Mouse (Mus musculus) layer of hippocampus, adult 2 months (tissue): ENCODE results near the gene Pnpla8. TPM values are rescaled to one million over a fixed set of nuclear protein-coding genes. Genes with fewer than 3 reads are reported as not detected.

ENCODE experiments used
- DNase-seq, 2 experiments: peaks; one replicate each; pipeline ENCODE4 v3.0.0; 2022; ENCODE audit warnings: low spot score in 2 of 2
- H3K27ac ChIP-seq: fragments of 200-600 bp; 2 replicates; pipeline ENCODE4 v1.8.1; 2022
- H3K4me3 ChIP-seq: fragments of 200-600 bp; 2 replicates; pipeline ENCODE4 v1.8.1; 2022; ENCODE audit warnings: mild to moderate bottlenecking
- CTCF ChIP-seq: fragments of 200-600 bp; conservative IDR thresholded peaks from 2 replicates; pipeline ENCODE4 v1.8.1; 2022; ENCODE audit warnings: antibody characterized with exemption, mild to moderate bottlenecking, moderate library complexity
- microRNA-seq, 2 experiments: library from miRNA; unstranded; fragments of <30 nt; microRNA quantifications; one replicate each; pipeline ENCODE4 v1.2.0; 2021
- total RNA-seq, 2 experiments: library from RNA; stranded (reverse); gene quantifications; 2 replicates each; pipeline ENCODE4 v1.2.3; 2021

The Pnpla8 gene
- total RNA-seq, 2 experiments from 2014 or later: 110 to 116 TPM

GRCm38 (mm10) chr12:44330216-44330719, 109.1 kb downstream of the Pnpla8 start:
- DNase-seq: peak in 1 of 2 experiments; percentile 49
- peak; percentile 61 for TF ChIP-seq CTCF
- H3K27ac ChIP-seq: peak overlapping the region; percentile 96

DNA sequence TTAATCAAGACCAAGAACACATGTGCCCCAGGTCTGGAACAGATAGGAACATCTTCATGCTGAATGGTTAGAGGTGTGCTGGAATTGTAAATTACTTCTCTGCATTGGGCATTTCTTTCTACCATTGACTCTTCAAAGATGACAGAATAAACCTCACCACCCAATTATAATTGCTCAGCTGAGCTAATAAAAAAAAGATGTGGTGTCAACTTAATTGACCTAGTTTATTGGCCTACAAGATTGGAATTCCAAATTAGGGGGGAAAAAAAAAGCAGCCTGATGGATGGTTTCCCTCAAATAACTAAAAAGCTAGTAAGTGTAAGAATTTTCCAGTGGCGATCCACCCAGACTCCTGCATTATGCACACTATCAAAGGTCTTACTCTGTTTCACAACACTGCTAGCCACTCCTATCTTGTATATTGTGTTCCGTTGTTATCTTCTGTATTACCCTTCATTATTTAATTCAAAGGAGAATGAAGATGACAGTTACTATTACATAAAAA, 116.0 kb downstream of the Pnpla8 start:
- DNase-seq: no peak
- peak overlapping the region; percentile 91 for H3K27ac ChIP-seq
- TF ChIP-seq CTCF: no peak
- no peak overlapping the region for H3K4me3 ChIP-seq

More at GRCm38 (mm10) chr12:44330216-44330719, 109.1 kb downstream of the Pnpla8 start:
- peak overlapping the region; percentile 96 for H3K4me3 ChIP-seq

GRCm38 (mm10) chr12:44338195-44338622, 117.0 kb downstream of the Pnpla8 start:
- no peak for DNase-seq
- no peak overlapping the region for H3K4me3 ChIP-seq
- peak overlapping the region; percentile 91 for H3K27ac ChIP-seq
- no peak for TF ChIP-seq CTCF

- no peak for DNase-seq
- TF ChIP-seq CTCF: no peak
- H3K4me3 ChIP-seq: no peak overlapping the region
Measured at GRCm38 (mm10) chr12:44344075-44344474, 122.9 kb downstream of the Pnpla8 start.

DNA sequence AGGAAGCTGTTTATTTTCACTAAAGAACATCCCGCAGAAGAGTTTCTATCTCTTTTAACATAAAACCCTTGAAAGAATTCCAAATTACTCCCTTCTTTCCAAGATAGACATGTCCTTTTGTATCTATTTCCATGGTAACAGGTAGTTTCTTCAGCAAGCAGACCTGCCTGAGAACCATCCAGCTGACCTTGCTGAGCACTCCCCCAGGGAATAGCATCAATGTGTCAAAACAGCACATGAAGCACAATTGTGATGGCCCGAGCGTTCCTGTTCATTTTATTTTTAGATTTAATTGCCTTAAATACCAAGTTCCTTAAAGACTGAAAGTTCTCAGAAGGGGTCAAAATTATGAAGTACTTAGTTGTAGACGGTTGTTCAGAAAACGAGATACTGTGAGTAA, 124.1 kb downstream of the Pnpla8 start:
- Histone ChIP-seq H3K27ac (peak overlapping the region; percentile 63), H3K4me3 (no peak overlapping the region)
- no peak for DNase-seq
- no peak for TF ChIP-seq CTCF

More at GRCm38 (mm10) chr12:44344075-44344474, 122.9 kb downstream of the Pnpla8 start:
- peak overlapping the region; percentile 63 for H3K27ac ChIP-seq

- no peak for DNase-seq
- peak overlapping the region; percentile 63 for H3K27ac ChIP-seq
- no peak overlapping the region for H3K4me3 ChIP-seq
- no peak for TF ChIP-seq CTCF
Measured at GRCm38 (mm10) chr12:44346143-44346542, 125.0 kb downstream of the Pnpla8 start.

GRCm38 (mm10) chr12:44355116-44355515, 133.9 kb downstream of the Pnpla8 start:
- DNase-seq: no peak
- no peak for TF ChIP-seq CTCF
- Histone ChIP-seq H3K27ac (no peak overlapping the region), H3K4me3 (no peak overlapping the region)

GRCm38 (mm10) chr12:44357460-44357859, 136.3 kb downstream of the Pnpla8 start:
- Histone ChIP-seq H3K4me3 (no peak overlapping the region), H3K27ac (no peak overlapping the region)
- no peak for TF ChIP-seq CTCF
- no peak for DNase-seq

DNA sequence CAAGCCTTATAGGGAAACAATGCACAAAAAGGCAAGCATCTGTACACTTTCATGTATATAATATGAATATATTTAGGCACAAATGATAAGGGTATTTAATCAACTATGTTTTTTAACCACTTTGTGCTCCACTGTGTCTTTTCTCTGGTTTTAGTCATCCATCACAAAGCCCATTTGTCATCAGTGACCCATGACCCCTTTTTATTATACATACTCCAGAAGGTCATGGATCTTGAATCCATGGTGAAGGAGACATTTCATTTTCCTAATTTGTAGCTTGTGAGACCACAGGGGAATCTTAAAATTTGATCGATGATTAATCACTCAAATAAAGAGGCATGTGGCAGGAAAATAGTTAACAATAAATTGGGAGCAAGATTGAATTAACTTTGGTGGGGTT, 136.7 kb downstream of the Pnpla8 start:
- no peak for TF ChIP-seq CTCF
- no peak overlapping the region for H3K27ac ChIP-seq

DNA sequence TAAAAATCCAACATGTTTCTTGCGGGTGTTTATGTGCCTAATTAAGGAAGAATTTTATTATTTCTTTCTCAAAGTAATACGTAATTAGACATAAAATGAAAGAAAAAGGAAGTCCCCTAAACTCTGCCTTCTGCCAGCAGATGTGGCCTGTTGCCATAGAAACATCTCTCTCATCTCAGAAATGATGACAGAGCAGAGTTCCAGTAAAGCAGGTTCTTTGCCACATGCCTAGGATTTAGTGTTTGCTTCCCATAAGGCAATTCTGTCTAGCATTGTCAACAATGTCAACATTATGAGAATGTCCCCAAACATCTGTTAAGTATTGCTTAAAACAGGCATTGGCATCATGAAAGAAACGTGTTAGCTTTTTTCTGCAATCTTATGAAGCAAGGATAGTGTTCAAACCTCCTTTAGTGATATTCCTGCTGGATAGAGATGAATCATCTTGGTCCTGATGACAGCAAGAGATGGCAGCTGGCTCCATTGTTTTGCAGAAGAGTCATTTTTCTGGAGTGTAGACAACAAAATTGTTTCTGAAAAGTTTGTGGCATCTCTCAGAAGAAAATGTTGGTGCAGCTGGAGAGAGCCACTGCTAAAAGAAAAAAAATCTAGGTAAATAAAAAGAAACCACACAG, 150.0 kb downstream of the Pnpla8 start:
- no peak overlapping the region for H3K4me3 ChIP-seq
- H3K27ac ChIP-seq: peak overlapping the region; percentile 69
- peak in 1 of 2 experiments; percentile 36 for DNase-seq
- TF ChIP-seq CTCF: no peak

More for the DNA sequence above, 136.7 kb downstream of the Pnpla8 start:
- no peak for DNase-seq
- no peak overlapping the region for H3K4me3 ChIP-seq

Small RNAs within 50 kb of the gene (microRNA-seq; reads per million reads assigned to microRNA genes)
- 0 to 0.18 reads per million in 2 experiments for gene Mir5627

Other genes with a start within 250 kb of the Pnpla8 start
- 10 to 100 TPM; 38.2 to 40.3 TPM for gene Dnajb9, start 11.0 kb upstream of the Pnpla8 start, total RNA-seq
- gene Nrcam, start 107.5 kb downstream of the Pnpla8 start, total RNA-seq: 100 to 1,000 TPM; 510 to 546 TPM